Mouse (Mus musculus): ENCODE measurements at regions not wholly inside any gene's neighbourhood (a gene's known extent, or its start where the extent isn't known, plus 50 kb on each side); places are given as distances from the start of the nearest gene placed in this dataset.

GRCm38 (mm10) chr12:9278735-9279134, 248.9 kb downstream of the Ttc32 start:
- TF ChIP-seq MYOG (IDR thresholded peaks at IDR 0.05; ENCODE audit: control insufficient read depth in 1 of 3, insufficient read depth in 1 of 3, insufficient read length in 2 of 3, low read depth in 2 of 3) (no peak), POLR2A (IDR thresholded peaks at IDR 0.05; ENCODE audit: insufficient read length, low read depth) (no peak), USF1 (IDR thresholded peaks at IDR 0.05; ENCODE audit: low read depth) (no peak), CEBPB (IDR thresholded peaks at IDR 0.05; ENCODE audit: insufficient read depth, poor library complexity, severe bottlenecking) (no peak), TCF3 (IDR thresholded peaks at IDR 0.05; ENCODE audit: insufficient read length, low read depth) (no peak), E2F4 (IDR thresholded peaks at IDR 0.05; ENCODE audit: insufficient read depth) (no peak)
